Mouse (Mus musculus): ENCODE measurements around the gene Nudt7. TPM values are rescaled to one million over a fixed set of nuclear protein-coding genes. Genes with fewer than 3 reads are reported as not detected.

Nudt7 gene
- polyA plus RNA-seq, 1 experiment, result 9.0 TPM

GRCm38 (mm10) chr8:114193334-114193733, 60.0 kb downstream of the Nudt7 start:
- no peak overlapping the region for H3K27ac ChIP-seq (ENCODE audit: insufficient read depth, low read length)
- no peaks in the 10 kb centered on the region for H3K4me1 ChIP-seq (ENCODE audit: control insufficient read depth, insufficient read depth, low read length)
- H3K9ac ChIP-seq (ENCODE audit: low read depth, poor library complexity, severe bottlenecking), result no peak overlapping the region
- no peaks in the 10 kb centered on the region for H3K27me3 ChIP-seq (ENCODE audit: control insufficient read depth, insufficient read depth, low read length, poor library complexity, severe bottlenecking)
- H3K9me3 ChIP-seq (replicated peaks; ENCODE audit: control insufficient read depth, insufficient read depth, low read length, poor library complexity, severe bottlenecking), result no peaks in the 10 kb centered on the region
- no peaks in the 10 kb centered on the region for H3K36me3 ChIP-seq (ENCODE audit: control insufficient read depth, insufficient read depth, low read length, poor library complexity, severe bottlenecking)
- no peak overlapping the region for H3K4me3 ChIP-seq (ENCODE audit: low read depth, low read length)
- TF ChIP-seq EP300 (IDR thresholded peaks at IDR 0.05; ENCODE audit: insufficient read depth, low read depth, low read length) (no peak), CTCF (IDR thresholded peaks at IDR 0.05; ENCODE audit: low read depth, low read length) (no peak), POLR2A (IDR thresholded peaks at IDR 0.05; ENCODE audit: insufficient read depth, low read length) (no peak)

- H3K4me3 ChIP-seq (ENCODE audit: low read depth, low read length), result no peak overlapping the region
- no peak overlapping the region for H3K9ac ChIP-seq (ENCODE audit: low read depth, poor library complexity, severe bottlenecking)
- H3K27me3 ChIP-seq (ENCODE audit: control insufficient read depth, insufficient read depth, low read length, poor library complexity, severe bottlenecking), result no peaks in the 10 kb centered on the region
- H3K4me1 ChIP-seq (ENCODE audit: control insufficient read depth, insufficient read depth, low read length), result no peaks in the 10 kb centered on the region
- H3K9me3 ChIP-seq (replicated peaks; ENCODE audit: control insufficient read depth, insufficient read depth, low read length, poor library complexity, severe bottlenecking), result no peaks in the 10 kb centered on the region
- no peaks in the 10 kb centered on the region for H3K36me3 ChIP-seq (ENCODE audit: control insufficient read depth, insufficient read depth, low read length, poor library complexity, severe bottlenecking)
- no peak for TF ChIP-seq EP300 (IDR thresholded peaks at IDR 0.05; ENCODE audit: insufficient read depth, low read depth, low read length)
- TF ChIP-seq POLR2A (IDR thresholded peaks at IDR 0.05; ENCODE audit: insufficient read depth, low read length), result no peak
- no peak for TF ChIP-seq CTCF (IDR thresholded peaks at IDR 0.05; ENCODE audit: low read depth, low read length)
- no peak overlapping the region for H3K27ac ChIP-seq (ENCODE audit: insufficient read depth, low read length)
Observed at GRCm38 (mm10) chr8:114198990-114199389, 65.6 kb downstream of the Nudt7 start.

Other genes starting within 250 kb of the Nudt7 start
- gene Vat1l, start 72.1 kb downstream of the Nudt7 start, polyA plus RNA-seq (2011; ENCODE audit: insufficient read depth, insufficient read length, low read depth, missing spikeins), result 0.37 and 1.1 TPM in 2 replicates

Measured in ES-Bruce4 (cell line).